Mouse (Mus musculus) kidney, adult 2 months (tissue): ENCODE measurements around the gene Gcsam.

Experiments used
- CTCF ChIP-seq: fragments of 200-500 bp; conservative IDR thresholded peaks from 2 replicates; pipeline ENCODE4 v1.5.1; 2011; ENCODE audit warnings: low read depth, mild to moderate bottlenecking, control low read depth, low read length, moderate library complexity, mixed read lengths; ENCODE audit not compliant: insufficient read depth, insufficient read length
- POLR2A ChIP-seq: fragments of 200-500 bp; IDR thresholded peaks from one replicate; pipeline ENCODE4 v1.6.1; 2011; ENCODE audit warnings: low read depth, low read length, control low read depth

DNA sequence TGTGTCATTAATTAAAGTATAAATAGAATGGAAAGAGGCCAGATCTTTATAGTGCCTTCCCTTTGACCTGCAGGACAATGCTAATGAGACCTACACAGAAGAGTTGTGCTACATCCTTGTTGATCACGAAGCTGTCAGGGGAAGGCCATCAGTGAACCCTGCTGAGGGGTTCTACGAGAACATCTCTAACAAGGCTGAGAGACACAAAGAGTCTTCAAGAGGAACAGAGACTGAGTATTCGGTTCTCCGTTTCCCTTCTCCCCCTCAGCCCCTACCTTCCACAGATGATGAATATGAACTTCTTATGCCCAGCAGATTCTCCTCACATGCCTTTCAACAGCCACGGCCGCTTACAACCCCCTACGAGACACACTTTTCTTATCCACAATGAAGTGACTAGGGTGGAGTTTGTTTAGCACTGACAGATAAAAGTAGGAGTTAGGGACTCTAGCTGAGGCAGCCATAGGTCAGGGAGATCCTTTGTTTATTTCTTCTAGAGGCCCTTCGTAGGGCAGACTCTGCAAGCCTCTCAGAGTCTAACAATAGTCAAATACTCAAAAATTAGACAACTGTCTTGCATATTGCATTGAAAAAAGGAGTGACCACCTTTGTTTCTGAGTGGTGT, 9.7 kb downstream of the Gcsam start:
- TF ChIP-seq POLR2A, result no peak
- TF ChIP-seq CTCF, result no peak
